Mouse (Mus musculus): ENCODE results near the gene Akna.

Akna gene

DNA sequence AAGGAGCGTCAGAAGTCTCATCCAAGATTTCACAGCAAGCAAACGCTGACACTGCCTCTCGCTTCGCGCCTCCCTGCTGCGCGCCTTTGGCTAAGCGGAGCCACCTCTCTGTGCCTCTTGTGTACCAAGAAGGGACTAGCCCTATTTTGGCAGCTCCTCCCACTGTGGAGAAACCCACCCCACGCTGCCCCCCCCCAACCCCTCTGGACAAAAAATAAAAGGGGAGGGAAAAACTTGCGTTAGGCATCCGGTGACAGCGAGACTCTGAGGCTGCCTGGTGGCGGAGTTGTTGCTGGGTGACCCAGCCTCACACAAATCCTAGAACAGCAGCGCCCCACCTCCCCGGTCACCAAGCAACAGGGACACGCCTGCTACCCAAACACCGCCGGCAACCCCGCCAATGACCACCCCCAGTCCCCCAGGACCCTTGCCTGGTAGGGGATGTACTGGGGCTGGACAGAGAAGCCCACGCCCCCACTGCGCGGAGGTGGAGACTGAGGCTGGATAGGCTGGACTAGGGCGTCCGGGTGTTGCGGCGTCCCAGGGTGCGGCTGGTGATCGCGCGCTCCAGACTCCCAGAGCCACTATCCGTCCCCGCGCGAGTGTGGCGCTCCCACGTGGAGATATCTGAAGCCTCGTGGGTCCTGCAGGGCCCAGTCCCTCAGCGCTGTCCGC, 6.9 kb upstream of the Akna start:
- DNase-seq (ENCODE audit: low read depth, low spot score) = peak; percentile 92

DNA sequence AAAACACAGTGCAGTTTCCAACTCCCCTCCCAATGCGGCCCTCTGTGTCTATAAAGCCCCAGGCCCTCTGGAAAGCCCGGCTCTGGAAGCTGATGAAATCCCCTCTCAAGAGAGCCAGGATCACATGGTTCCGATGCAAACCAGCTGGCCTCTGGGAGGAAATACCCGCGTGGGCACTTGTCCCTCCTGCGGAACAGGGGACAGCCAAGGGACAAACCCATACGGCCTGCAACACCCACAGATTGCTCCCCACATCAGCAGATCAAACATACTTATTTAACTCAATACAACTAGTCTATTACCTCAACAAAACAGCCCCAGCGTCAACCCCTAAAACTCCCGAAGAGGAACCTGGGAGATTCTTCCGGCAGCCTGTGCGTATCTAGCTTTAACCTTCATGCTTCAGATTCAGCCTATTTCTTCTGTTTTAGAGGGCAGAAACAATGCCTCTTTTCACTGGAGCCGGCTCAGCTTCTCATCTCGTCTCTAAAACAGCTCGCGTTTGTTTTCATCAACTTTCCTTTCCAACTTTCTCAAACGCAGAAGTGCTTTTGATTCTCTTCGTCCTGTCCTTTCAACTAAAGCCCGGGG, 6.3 kb upstream of the Akna start:
- peak; percentile 70 for DNase-seq (ENCODE audit: low read depth, low spot score)

DNA sequence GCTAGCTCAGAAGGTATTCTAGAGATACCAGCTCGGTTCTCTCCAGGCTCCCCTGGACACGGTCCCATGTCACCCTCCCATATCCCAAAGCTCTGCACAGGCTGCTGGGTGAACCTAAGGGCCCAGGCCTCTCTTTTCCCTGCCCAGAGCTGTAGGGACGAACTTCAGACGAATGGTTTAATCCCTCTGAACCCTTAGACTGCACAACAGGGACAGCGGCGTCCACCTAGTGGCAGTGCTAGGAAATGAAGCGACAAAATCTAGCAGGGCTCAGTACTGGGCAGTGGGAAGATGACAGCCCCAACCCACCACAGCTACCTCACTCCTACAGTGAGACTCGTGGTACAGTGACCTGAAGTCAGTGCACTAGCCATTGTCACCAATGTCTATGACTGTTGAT, 5.5 kb upstream of the Akna start:
- peak; percentile 72 for DNase-seq (ENCODE audit: low read depth, low spot score)

DNA sequence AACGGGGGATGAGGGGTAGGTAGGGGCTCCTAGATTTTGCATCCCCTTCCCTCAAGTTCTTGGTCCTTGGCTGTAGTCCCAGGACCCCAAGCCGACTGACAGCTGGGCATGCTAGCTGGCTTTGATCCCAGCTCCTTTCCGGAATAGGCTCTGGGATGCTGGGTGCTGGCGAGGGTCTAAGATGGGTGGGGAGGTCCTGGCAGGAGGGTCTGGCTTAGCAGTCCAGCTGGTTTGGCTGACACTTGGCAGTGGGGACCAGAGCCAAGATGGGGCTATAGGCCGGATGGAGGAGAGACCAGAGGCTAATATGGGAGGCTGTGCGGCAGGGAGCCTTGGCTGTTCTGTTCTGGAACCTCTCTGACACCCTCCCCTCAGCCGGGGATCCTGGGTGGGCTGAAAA, 5.1 kb upstream of the Akna start:
- peak; percentile 21 for DNase-seq (ENCODE audit: low read depth, low spot score)

DNA sequence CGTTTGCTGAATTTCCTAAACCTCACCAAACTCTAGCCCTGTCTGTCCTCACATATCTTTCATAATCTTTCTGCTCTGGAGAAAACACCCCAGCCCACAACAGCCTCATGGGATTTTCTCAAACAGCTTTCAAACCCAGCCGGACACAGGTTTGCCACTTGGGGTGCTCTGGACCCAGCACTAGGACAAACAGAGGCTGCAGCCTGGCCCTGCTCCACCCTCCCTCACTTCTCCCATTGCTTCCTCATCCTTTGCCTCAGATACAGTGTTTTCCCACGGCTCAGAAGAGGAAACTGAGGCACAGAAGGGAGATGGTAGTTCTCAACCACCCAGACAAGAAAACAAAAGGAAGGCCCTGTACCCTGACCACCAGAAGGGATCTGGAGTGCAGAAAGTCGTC, 2.5 kb upstream of the Akna start:
- DNase-seq (ENCODE audit: low read depth, low spot score) = no peak

DNA sequence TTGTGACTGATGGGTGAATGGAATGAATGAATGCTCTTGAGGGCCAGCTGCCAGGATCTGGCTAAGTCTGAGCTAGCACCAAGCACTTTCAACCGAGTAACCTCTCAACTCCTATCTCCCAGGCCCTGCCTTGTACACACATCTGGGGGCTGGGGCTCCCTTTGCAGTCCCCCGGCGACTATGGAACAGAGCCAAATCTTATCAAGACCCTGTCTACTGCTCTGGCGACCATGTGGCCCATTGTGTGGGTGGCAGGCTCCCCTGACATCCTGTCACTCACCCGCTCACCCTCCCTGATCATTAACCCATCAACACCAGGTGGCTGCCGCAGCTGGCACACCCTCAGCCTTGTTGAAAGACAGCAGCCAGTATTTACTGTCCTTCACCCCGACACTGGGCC, 1.9 kb upstream of the Akna start:
- DNase-seq (ENCODE audit: low read depth, low spot score) = peak; percentile 78

DNA sequence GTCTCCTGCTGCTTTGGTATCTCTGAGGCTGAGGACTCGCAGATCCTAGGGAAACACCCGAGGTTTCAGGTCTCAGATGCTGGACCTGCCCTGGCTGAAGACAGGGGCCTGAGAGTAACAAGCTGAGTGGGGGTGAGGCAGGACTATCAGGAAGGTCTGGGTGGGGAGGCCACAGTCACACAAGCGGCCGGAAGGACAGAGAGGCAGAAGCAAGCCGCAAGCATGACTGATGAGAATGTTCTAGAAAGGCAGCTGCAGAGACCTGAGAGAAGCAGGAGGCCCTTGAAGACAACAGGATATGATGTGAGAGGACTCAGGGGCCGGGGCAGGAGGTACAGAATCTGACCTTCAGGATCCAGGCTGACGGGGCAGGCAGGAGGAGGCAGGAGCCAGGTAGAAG, 1.1 kb upstream of the Akna start:
- peak; percentile 87 for DNase-seq (ENCODE audit: low read depth, low spot score)

DNA sequence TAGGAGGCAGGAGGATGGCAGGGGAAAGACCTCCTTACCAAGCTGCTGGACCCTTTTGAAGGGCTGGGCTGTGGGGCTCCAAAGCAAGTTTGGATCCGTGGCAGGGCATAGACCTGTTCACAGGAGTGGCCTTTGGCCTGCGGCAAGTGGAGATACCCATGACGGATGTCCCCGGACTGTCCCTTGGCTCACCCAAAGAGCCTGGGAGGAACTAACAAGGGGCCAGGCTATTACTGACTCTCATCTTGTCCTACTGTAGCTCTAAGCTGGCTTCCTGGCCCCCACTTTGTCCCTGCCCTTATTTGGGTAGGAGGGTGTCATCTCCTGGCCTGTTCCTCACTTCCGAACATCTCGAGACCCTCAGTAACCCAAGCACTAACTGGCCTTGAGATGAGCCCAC, 596 bp downstream of the Akna start:
- peak; percentile 42 for DNase-seq (ENCODE audit: low read depth, low spot score)

DNA sequence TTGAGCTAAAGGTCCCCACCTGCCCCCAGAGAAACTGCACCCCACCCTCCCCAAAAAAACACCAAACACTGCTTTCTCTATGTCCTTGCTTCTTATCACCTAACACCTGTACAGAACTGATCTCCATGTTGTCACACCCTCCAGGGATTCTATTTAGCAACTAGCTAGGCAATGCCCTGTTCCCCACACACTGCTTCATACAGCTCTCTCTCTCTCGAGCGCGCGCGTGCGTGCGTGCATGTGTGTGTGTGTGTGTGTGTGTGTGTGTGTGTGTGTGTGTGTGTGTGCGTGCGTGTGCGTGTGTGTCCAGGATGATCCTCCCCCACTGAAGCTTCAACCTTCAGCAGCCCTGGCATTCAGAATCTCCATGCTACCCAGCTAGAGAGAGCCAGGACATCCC, 1.1 kb downstream of the Akna start:
- peak; percentile 69 for DNase-seq (ENCODE audit: low read depth, low spot score)

DNA sequence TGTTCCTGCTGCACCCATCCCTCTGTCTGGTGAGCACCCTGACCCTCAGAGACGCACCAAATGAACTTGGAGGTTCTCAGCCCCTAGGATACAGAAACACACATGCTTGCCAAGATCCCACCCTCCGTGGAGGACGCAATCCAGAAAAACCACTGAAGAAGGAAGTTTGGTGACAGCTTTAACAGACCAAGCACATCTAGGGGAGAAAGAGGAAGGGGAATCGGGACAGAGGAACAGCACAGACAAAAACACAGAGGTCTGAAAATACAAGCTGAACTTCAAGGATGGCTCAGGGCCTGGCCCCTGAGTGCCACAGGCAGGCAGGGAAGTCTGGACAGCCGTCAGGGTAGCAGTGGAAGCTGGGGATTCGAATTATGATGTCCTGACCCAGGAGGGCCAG, 1.5 kb downstream of the Akna start:
- DNase-seq (ENCODE audit: low read depth, low spot score) = no peak

DNA sequence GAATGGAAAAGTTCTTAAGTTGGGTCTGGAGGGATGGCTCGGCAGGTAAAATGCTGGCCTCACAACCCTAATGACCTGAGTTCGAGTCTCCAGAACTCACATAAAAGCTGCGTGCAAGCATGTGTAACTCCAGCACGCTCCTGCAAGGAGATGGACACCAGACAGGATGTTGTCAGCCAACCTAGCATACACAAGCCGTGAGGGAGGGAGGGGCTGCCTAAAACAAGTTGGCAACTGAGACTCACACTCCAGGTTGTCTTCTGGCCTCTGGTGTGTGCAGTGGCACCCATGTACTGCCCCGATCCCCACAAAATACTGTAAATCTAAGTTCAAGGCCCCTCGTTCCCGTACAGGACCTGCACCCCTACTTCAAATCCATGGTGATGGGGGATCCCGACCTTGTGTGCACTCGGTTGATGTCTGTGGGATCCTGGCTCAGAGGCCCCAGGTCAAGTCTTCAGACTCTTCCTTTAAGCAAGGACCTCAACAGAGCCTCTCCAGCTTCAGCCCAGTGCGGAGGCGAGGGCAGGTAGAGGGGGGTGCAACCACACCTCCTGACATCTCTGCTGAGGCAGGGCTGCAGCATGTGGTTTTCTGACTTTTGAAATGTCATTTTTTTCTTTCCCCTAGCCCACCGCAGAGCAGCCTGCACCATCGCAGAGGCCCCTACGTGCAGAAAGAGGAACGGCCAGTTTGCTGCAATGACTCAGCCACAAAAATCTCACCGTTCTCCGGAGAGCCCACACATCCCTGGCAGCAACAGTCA, 2.4 kb downstream of the Akna start:
- peak; percentile 78 for DNase-seq (ENCODE audit: low read depth, low spot score)

DNA sequence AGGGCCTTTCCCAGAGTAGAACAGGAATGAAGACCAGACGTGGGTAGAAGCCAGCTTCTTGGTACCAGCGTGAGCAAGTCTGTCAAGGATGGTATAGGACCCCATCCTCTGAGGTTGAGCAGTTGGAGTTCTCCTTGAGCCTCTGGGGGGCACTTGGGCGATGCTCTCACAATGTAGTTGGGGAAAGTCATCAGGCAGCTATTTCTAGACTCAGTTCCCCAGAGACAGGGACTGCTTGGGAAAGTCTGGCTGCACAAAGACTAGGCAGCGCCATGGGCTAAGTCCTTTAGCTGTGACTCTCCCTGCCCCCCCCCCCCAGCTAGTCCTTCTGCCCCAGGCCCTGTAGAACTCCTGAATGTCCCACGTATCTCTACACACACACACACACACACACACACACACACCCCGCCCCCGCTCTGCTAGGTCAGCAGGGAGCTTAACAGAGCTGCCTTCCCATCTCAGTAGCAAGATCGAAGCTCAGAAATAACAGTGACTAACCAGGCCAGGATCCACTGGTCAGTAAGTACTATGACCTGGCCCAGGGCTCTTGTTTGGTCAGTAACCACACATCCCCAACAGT, 3.4 kb downstream of the Akna start:
- DNase-seq (ENCODE audit: low read depth, low spot score) = peak; percentile 52

DNA sequence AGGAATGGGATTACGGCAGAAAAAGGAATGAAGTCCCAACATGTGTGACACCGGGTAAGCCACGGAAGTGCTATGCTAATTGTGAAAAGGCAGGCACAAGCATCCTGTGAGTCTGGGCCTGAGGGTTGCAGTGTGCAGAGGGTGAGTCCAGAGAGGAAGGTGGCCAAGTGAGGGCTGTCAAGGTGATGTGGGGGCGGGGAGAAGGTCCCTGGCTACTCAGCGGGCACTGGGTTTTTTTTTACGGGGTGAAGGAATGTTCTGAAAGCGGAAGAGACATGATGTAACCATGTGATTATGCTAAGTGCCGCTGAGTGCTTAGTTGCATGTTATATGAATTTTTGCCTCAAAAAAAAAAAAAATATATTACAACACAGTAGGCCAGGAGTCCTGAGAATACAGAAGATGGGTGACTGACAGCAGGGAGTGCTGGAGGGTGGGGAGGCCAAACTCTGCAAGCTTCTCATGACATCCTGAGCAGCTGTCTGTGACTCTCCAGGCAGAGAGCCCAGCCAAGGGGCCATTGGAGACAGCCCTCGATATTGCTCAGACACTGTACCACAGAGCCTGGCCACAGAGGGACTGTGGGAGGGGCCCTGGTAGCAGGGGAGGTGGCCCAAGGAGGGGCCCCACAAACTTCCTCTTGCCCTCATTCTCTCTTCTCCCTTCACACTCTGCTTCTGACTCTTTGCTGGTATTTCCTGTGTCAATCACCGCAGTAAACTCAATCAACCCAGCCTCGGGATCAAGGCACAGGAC, 4.1 kb downstream of the Akna start:
- DNase-seq (ENCODE audit: low read depth, low spot score) = peak; percentile 88

DNA sequence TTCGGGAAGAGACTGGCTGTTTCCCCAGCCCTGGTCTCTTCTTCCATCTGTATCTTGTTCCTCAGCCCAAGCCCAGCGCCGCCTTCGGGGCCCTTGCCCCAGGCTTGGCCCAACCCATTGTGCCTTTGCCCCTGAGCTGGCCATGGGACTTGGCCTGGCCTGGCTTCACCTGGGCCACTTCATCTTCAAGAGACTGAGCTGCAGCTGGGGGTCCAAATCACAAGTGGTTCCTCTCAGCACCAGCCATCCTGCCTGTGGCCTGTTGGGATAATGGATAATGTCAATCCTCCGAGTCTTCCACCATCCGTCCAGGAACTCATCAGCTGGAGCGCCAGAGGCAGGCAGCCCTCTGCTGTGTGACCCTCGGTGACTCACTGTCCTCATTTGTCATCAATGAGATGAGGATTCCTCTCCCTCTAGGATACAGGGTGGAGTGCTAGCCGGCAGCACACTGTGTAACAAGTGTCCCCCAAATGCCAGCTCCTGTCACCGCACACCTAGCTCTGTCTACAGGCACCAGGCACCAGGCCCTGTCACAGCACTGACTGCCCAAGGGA, 5.1 kb downstream of the Akna start:
- DNase-seq (ENCODE audit: low read depth, low spot score) = no peak

DNA sequence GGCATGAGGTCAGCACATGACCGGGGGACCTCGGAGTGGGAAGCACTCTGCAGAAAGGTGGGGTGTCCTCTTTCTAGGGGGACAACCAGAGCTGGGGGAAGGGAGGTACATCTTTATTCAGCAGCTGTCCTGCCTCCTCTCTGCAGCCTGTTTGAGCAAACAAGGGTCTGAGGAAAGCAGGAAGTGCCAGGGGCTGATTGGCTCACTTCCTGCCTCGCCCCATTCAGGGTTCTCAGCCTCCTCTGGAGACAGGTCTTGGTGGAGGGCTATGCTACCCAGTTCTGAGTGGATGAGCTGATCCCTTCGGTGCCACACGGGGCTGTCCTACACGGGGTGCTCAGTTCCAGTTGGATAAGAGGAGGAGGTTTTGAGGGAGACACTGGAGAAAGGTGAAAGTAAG, 11.8 kb downstream of the Akna start:
- peak; percentile 60 for DNase-seq (ENCODE audit: low read depth, low spot score)

DNA sequence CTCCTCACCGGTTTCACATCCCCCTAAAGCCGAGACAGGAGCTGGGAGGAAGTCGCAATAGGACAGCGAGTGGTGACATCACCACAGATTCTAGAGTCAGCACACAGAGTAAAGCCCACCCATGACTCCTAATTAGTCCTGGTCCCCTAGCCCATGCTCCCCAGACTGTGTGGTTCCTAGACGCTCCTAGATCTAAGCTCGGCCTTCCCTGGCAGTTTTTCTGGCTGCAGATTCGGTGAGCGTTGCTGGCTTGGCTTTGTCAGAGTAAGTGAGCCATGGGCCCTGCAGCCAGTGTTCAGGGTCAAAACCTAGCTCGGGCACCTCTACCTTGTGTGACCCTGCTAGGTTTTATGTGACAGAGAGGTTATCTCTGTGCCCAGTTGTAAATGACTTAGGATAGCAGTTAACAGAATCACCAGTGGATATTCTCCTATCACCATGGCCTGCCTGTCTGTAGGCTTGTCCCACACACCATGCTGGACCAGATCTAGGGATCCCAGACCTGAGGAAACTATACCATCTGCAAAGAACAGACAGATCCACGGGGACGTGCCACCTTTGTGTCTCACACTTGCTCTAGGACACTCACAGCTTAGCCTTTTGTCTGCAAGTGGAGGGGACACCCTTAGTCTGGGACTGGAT, 13.1 kb downstream of the Akna start:
- DNase-seq (ENCODE audit: low read depth, low spot score) = no peak

DNA sequence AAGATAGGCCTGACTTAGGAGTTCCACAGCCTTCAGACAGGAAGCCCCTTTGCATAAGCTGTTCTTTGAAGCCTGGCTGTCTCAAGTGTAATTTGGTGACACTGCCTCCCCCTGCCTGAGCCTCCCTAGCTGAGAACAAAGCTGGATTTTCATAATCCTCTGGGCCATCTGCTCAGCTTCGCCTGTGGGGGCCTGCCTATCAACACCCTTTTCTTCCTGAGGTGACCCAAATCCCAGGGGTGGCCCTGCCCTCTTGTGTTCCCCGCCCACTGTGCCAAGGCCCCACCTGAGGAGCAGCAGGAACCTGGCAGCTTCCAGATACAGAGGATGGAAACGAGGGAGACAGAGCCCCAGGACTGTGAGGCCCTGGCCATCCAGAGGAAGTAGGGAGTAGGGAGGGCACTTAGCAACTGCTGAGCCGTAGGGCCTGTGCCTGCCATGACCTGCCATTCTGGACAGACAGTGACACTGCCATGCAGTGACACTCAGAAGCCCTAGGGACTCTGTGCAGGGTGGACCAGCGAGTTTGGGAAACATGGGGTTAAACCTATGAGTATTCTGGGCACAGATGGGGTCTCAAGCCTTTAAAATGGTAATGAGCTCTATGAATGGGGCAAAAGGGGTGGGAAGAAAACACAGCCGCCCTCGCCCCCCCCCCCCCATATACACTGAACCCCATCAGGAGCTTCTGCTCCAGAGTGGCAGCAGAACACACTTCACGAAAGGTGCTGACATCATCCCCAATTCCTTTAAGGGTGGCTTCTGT, 13.8 kb downstream of the Akna start:
- DNase-seq (ENCODE audit: low read depth, low spot score) = peak; percentile 75

DNA sequence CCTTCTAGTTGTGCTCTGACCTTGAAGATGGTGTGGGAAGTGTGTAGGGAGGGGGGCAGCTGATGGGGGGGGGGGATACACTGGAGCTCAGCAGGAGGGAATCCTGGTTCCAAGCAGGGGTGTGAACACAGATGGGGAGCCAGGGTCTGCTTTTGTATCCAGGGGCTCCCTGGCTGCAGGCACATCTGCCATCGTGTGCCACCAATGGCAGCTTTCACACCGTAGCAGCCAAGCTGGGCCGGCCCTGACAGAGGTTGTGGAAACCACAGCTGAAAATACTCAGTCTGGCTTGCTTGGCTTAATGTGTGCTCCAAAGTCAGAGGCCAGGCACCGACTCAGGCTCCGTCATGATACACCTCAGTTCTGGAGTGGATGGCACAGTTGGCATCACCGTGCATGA, 15.1 kb downstream of the Akna start:
- DNase-seq (ENCODE audit: low read depth, low spot score) = no peak

DNA sequence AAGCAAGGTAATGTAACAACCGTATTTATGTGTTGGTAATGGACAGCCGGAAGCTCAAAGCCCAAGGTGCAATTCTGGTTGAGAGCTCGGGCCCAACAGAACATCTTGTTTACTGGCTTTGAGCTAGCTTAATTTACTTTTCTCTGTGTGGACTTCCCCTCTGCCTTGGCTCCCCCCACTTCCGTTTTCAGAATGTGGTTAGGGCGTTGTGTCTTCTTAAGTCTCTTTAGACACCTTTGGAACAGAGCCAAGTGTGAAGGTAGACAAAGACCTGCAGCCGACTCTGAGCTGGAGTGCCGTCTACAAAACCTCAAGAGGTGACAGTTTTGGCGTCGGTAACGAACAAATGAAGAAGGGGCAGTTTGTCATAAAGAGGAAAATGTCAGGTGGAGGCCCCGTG, 17.4 kb downstream of the Akna start:
- DNase-seq (ENCODE audit: low read depth, low spot score) = peak; percentile 96

DNA sequence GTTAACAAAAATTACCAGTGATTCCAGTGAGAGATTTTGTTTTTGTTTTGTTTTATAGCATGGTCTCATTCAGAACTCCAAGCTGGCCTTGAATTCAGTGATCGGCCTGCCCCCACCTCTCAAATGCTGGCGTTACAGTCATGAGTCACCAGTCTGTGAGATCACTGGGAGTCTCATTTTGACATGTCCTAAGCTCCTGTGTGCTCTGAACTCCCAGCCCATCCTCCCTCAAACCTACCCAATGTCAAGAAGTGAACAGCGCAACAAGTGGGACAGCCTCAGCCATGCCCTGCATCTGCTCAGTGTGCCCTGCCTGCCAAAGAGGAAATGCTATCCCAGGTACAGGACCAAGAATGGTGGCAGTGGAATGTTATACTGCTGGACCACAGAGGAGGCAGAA, 17.9 kb downstream of the Akna start:
- peak; percentile 63 for DNase-seq (ENCODE audit: low read depth, low spot score)

Data from CD4-positive helper T cell, adult 2 months (primary cell).